Mouse (Mus musculus): ENCODE measurements around the gene Styx. TPM values are rescaled to one million over a fixed set of nuclear protein-coding genes. Genes with fewer than 3 reads are reported as not detected.

Gene Styx
- polyA plus RNA-seq, 1 experiment from 2014 or later: 47.1 TPM

GRCm38 (mm10) chr14:45320111-45320510 lies 30.8 kb upstream of the Styx start:
- Histone ChIP-seq H3K4me3 (no peak overlapping the region), H3K36me3 (no peaks in the 10 kb centered on the region), H3K27me3 (replicated peaks) (0 out of 2 replicates have a peak, but pooled peaks cover 2% of the 10 kb centered on the region), H3K9me3 (no peaks in the 10 kb centered on the region), H3K9ac (no peak overlapping the region), H3K27ac (no peak overlapping the region), H3K4me2 (replicated peaks) (no peak overlapping the region), H3K4me1 (peaks cover 11% of the 10 kb centered on the region)
- 75% methylated on average over 4 of the region's 4 CpGs for WGBS
- ATAC-seq (ENCODE audit: low FRiP score, low read depth): no peak

- Histone ChIP-seq H3K4me3 (no peak overlapping the region), H3K36me3 (no peaks in the 10 kb centered on the region), H3K27ac (no peak overlapping the region), H3K4me2 (replicated peaks) (no peak overlapping the region), H3K27me3 (replicated peaks) (0 out of 2 replicates have a peak, but pooled peaks cover 2% of the 10 kb centered on the region), H3K9me3 (no peaks in the 10 kb centered on the region), H3K4me1 (peaks cover 8% of the 10 kb centered on the region), H3K9ac (no peak overlapping the region)
- WGBS: 86% methylated on average over 3 of the region's 3 CpGs
- ATAC-seq (ENCODE audit: low FRiP score, low read depth): no peak
Measured at GRCm38 (mm10) chr14:45321067-45321466, 29.8 kb upstream of the Styx start.

GRCm38 (mm10) chr14:45321622-45322021 lies 29.3 kb upstream of the Styx start:
- Histone ChIP-seq H3K36me3 (no peaks in the 10 kb centered on the region), H3K27ac (no peak overlapping the region), H3K9me3 (no peaks in the 10 kb centered on the region), H3K27me3 (replicated peaks) (0 out of 2 replicates have a peak, but pooled peaks cover 2% of the 10 kb centered on the region), H3K4me2 (replicated peaks) (no peak overlapping the region), H3K4me1 (peaks cover 6% of the 10 kb centered on the region), H3K4me3 (no peak overlapping the region), H3K9ac (no peak overlapping the region)
- 87% methylated on average over 5 of the region's 5 CpGs for WGBS
- ATAC-seq (ENCODE audit: low FRiP score, low read depth): no peak

GRCm38 (mm10) chr14:45322450-45322849 lies 28.4 kb upstream of the Styx start:
- 0 out of 2 replicates have a peak, but pooled peaks cover 2% of the 10 kb centered on the region for H3K27me3 ChIP-seq (replicated peaks)
- no peaks in the 10 kb centered on the region for H3K36me3 ChIP-seq
- H3K9ac ChIP-seq: no peak overlapping the region
- H3K9me3 ChIP-seq: no peaks in the 10 kb centered on the region
- peaks cover under 1% of the 10 kb centered on the region; the same call in 1 of the 2 replicates for H3K4me1 ChIP-seq
- 94% methylated on average over 2 of the region's 2 CpGs for WGBS
- no peak overlapping the region for H3K4me2 ChIP-seq (replicated peaks)
- H3K27ac ChIP-seq: no peak overlapping the region
- no peak for ATAC-seq (ENCODE audit: low FRiP score, low read depth)
- no peak overlapping the region for H3K4me3 ChIP-seq

GRCm38 (mm10) chr14:45323320-45323719 lies 27.6 kb upstream of the Styx start:
- H3K4me1 ChIP-seq: no peaks in the 10 kb centered on the region

GRCm38 (mm10) chr14:45325471-45325870 lies 25.4 kb upstream of the Styx start:
- H3K9ac ChIP-seq: no peak overlapping the region
- no peaks in the 10 kb centered on the region for H3K36me3 ChIP-seq

More at GRCm38 (mm10) chr14:45323320-45323719, 27.6 kb upstream of the Styx start:
- Histone ChIP-seq H3K4me3 (no peak overlapping the region), H3K27me3 (replicated peaks) (0 out of 2 replicates have a peak, but pooled peaks cover 2% of the 10 kb centered on the region), H3K4me2 (replicated peaks) (no peak overlapping the region), H3K36me3 (no peaks in the 10 kb centered on the region), H3K9me3 (no peaks in the 10 kb centered on the region), H3K9ac (no peak overlapping the region), H3K27ac (no peak overlapping the region)
- no peak for ATAC-seq (ENCODE audit: low FRiP score, low read depth)
- 87% methylated on average over 3 of the region's 3 CpGs for WGBS

GRCm38 (mm10) chr14:45328072-45328713 lies 22.7 kb upstream of the Styx start:
- H3K4me2 ChIP-seq (replicated peaks): no peak overlapping the region
- ATAC-seq (ENCODE audit: low FRiP score, low read depth): no peak
- peaks cover 6% of the 10 kb centered on the region for H3K4me1 ChIP-seq
- no peaks in the 10 kb centered on the region for H3K27me3 ChIP-seq (replicated peaks)
- no peak overlapping the region for H3K27ac ChIP-seq
- H3K9ac ChIP-seq: no peak overlapping the region
- 91% methylated on average over 4 of the region's 4 CpGs for WGBS
- H3K9me3 ChIP-seq: no peaks in the 10 kb centered on the region
- H3K36me3 ChIP-seq: peaks cover 16% of the 10 kb centered on the region
- no peak overlapping the region for H3K4me3 ChIP-seq

More at GRCm38 (mm10) chr14:45325471-45325870, 25.4 kb upstream of the Styx start:
- Histone ChIP-seq H3K27ac (no peak overlapping the region), H3K4me2 (replicated peaks) (no peak overlapping the region), H3K9me3 (no peaks in the 10 kb centered on the region), H3K4me3 (no peak overlapping the region), H3K27me3 (replicated peaks) (0 out of 2 replicates have a peak, but pooled peaks cover 2% of the 10 kb centered on the region), H3K4me1 (no peaks in the 10 kb centered on the region)
- no peak for ATAC-seq (ENCODE audit: low FRiP score, low read depth)

GRCm38 (mm10) chr14:45329018-45329588 lies 21.8 kb upstream of the Styx start:
- H3K27me3 ChIP-seq (replicated peaks): no peaks in the 10 kb centered on the region
- peak overlapping the region; percentile 60 for H3K4me2 ChIP-seq (replicated peaks)
- peak overlapping the region; percentile 75; the same call in 1 of the 2 replicates for H3K4me3 ChIP-seq
- no peak overlapping the region for H3K27ac ChIP-seq
- H3K36me3 ChIP-seq: peaks cover 19% of the 10 kb centered on the region
- ATAC-seq (ENCODE audit: low FRiP score, low read depth): peak; percentile 33
- no peaks in the 10 kb centered on the region for H3K9me3 ChIP-seq
- 17% methylated on average over 8 of the region's 8 CpGs for WGBS
- H3K4me1 ChIP-seq: peaks cover 6% of the 10 kb centered on the region
- H3K9ac ChIP-seq: 0 out of 2 replicates have a peak overlapping the region, but pooled peaks have one; percentile 87

- no peaks in the 10 kb centered on the region for H3K9me3 ChIP-seq
- peaks cover 22% of the 10 kb centered on the region for H3K36me3 ChIP-seq
- ATAC-seq (ENCODE audit: low FRiP score, low read depth): peak; percentile 96
- under 1% methylated on average over 44 of the region's 44 CpGs for WGBS
- peak within 1 kb of the TSS; percentile 87 for H3K9ac ChIP-seq
- no peaks in the 10 kb centered on the region for H3K27me3 ChIP-seq (replicated peaks)
- peaks cover 6% of the 10 kb centered on the region for H3K4me1 ChIP-seq
- peak within 1 kb of the TSS; percentile 75 for H3K4me3 ChIP-seq
- peak within 1 kb of the TSS; percentile 80 for H3K27ac ChIP-seq
- peak within 1 kb of the TSS; percentile 60 for H3K4me2 ChIP-seq (replicated peaks)
Measured at GRCm38 (mm10) chr14:45329589-45330181, 21.2 kb upstream of the Styx start, which contains the start of gene Psmc6. Gene Psmc6, plus strand, starts transcription at chr14:45329788.

GRCm38 (mm10) chr14:45364211-45365195 lies 13.6 kb downstream of the Styx start:
- no peak overlapping the region for H3K4me2 ChIP-seq (replicated peaks)
- H3K4me1 ChIP-seq: no peaks in the 10 kb centered on the region
- no peak overlapping the region for H3K9ac ChIP-seq
- WGBS: 88% methylated on average over 16 of the region's 16 CpGs
- no peak for ATAC-seq (ENCODE audit: low FRiP score, low read depth)
- H3K4me3 ChIP-seq: no peak overlapping the region
- H3K27ac ChIP-seq: no peak overlapping the region
- H3K9me3 ChIP-seq: no peaks in the 10 kb centered on the region
- H3K27me3 ChIP-seq (replicated peaks): no peaks in the 10 kb centered on the region
- H3K36me3 ChIP-seq: peaks cover 6% of the 10 kb centered on the region

- H3K27ac ChIP-seq: no peak overlapping the region
- ATAC-seq (ENCODE audit: low FRiP score, low read depth): no peak
- WGBS: 85% methylated on average over 6 of the region's 6 CpGs
- H3K9me3 ChIP-seq: no peaks in the 10 kb centered on the region
- peaks cover 11% of the 10 kb centered on the region for H3K36me3 ChIP-seq
- no peaks in the 10 kb centered on the region for H3K27me3 ChIP-seq (replicated peaks)
- H3K9ac ChIP-seq: no peak overlapping the region
- H3K4me2 ChIP-seq (replicated peaks): no peak overlapping the region
- H3K4me3 ChIP-seq: no peak overlapping the region
- no peaks in the 10 kb centered on the region for H3K4me1 ChIP-seq
Measured at GRCm38 (mm10) chr14:45365196-45365587, 14.3 kb downstream of the Styx start.

All from neural tube, embryonic 12.5 days (tissue).